Mouse (Mus musculus): ENCODE results near the gene Cep131. TPM values are rescaled to one million over a fixed set of nuclear protein-coding genes. Genes with fewer than 3 reads are reported as not detected.

The Cep131 gene
- polyA plus RNA-seq, 1 experiment = 10.8 TPM

DNA sequence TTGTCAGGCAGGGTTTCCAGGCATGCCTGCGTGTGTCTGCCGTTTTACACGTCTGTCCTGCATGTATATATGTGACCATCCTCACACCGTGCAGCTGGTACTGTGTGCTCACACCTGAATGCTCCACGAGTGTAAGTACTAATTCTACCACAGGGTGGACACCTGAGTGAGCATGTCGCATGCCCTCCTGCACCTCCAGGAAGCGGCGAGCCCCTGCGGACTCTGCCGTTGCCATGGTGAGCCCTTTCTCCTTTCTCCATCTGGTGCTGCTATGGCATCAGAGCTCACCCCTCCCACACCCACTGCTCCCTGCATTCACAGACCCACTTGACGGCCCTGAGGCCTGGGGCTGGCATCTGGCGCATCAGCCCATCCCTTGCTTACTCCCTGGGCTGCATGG, 63.8 kb downstream of the Cep131 start:
- H3K27ac ChIP-seq (ENCODE audit: control insufficient read depth, insufficient read depth, low read length) = no peak overlapping the region
- H3K27me3 ChIP-seq (ENCODE audit: control insufficient read depth, insufficient read depth, low read length) = no peaks in the 10 kb centered on the region
- H3K36me3 ChIP-seq (ENCODE audit: control insufficient read depth, insufficient read depth, low read length) = no peaks in the 10 kb centered on the region
- no peak overlapping the region for H3K4me3 ChIP-seq (ENCODE audit: control insufficient read depth, insufficient read depth, low read length)
- DNase-seq = no peak
- TF ChIP-seq CTCF (IDR thresholded peaks at IDR 0.05; ENCODE audit: borderline replicate concordance, control insufficient read depth, extremely low read depth, insufficient read depth, low read length, poor library complexity) = no peak
- no peak for TF ChIP-seq POLR2A (IDR thresholded peaks at IDR 0.05; ENCODE audit: control insufficient read depth, extremely low read depth, insufficient read depth, low read length, poor library complexity)
- H3K4me1 ChIP-seq (replicated peaks; ENCODE audit: control insufficient read depth, insufficient read depth, low read length) = peaks cover 14% of the 10 kb centered on the region
- WGBS = 80% methylated on average over 12 of the region's 12 CpGs

DNA sequence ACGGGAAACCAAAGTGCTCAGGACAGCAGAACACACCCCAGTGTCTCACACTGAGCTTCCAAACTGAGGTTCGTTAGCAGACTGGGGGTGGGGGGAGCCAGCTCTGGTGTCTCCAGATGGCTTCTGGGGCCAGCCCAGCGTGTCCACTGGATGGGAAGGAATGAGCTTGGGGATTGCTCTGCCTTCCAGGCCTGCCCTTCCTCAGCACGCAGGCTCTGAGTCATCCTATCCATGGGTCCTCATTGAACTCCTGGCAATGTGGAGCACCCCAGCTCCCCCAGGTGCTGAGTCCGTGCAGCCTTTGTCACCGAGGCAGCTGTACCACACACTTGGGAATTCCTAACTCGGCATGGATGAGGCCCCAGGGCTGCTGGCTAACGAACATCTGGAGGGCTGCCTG, 64.4 kb downstream of the Cep131 start:
- H3K27me3 ChIP-seq (ENCODE audit: control insufficient read depth, insufficient read depth, low read length) = no peaks in the 10 kb centered on the region

DNA sequence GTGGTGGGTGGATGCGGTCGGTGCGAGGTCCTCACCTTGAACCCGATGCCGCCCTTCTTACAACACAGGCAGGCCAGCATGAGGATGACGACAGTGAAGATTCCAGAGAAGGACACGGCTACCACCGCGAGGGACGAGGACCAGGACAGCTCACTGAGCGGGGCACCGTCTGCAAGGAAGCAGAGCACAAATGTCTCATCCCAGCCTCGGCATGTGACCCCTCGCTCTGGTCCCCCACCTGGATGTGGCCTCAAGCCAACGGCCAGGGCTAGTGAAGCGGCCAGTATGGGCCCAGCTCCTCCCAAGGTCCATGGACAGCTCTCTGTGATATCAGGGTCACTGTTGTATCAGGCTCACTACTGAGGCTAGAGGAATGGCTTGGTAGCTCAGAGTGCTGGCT, 65.3 kb downstream of the Cep131 start:
- H3K4me1 ChIP-seq (replicated peaks; ENCODE audit: control insufficient read depth, insufficient read depth, low read length) = peaks cover 14% of the 10 kb centered on the region
- WGBS = 97% methylated on average over 16 of the region's 16 CpGs
- TF ChIP-seq CTCF (IDR thresholded peaks at IDR 0.05; ENCODE audit: borderline replicate concordance, control insufficient read depth, extremely low read depth, insufficient read depth, low read length, poor library complexity) (no peak), POLR2A (IDR thresholded peaks at IDR 0.05; ENCODE audit: control insufficient read depth, extremely low read depth, insufficient read depth, low read length, poor library complexity) (no peak)
- no peak overlapping the region for H3K27ac ChIP-seq (ENCODE audit: control insufficient read depth, insufficient read depth, low read length)
- H3K27me3 ChIP-seq (ENCODE audit: control insufficient read depth, insufficient read depth, low read length) = no peaks in the 10 kb centered on the region
- no peaks in the 10 kb centered on the region for H3K36me3 ChIP-seq (ENCODE audit: control insufficient read depth, insufficient read depth, low read length)
- DNase-seq = no peak
- no peak overlapping the region for H3K4me3 ChIP-seq (ENCODE audit: control insufficient read depth, insufficient read depth, low read length)

More for the DNA sequence above, 64.4 kb downstream of the Cep131 start:
- H3K27ac ChIP-seq (ENCODE audit: control insufficient read depth, insufficient read depth, low read length) = no peak overlapping the region
- no peak for TF ChIP-seq CTCF (IDR thresholded peaks at IDR 0.05; ENCODE audit: borderline replicate concordance, control insufficient read depth, extremely low read depth, insufficient read depth, low read length, poor library complexity)
- no peak for TF ChIP-seq POLR2A (IDR thresholded peaks at IDR 0.05; ENCODE audit: control insufficient read depth, extremely low read depth, insufficient read depth, low read length, poor library complexity)
- no peak for DNase-seq
- 95% methylated on average over 8 of the region's 8 CpGs for WGBS
- H3K4me3 ChIP-seq (ENCODE audit: control insufficient read depth, insufficient read depth, low read length) = no peak overlapping the region
- H3K36me3 ChIP-seq (ENCODE audit: control insufficient read depth, insufficient read depth, low read length) = no peaks in the 10 kb centered on the region
- H3K4me1 ChIP-seq (replicated peaks; ENCODE audit: control insufficient read depth, insufficient read depth, low read length) = peaks cover 14% of the 10 kb centered on the region

DNA sequence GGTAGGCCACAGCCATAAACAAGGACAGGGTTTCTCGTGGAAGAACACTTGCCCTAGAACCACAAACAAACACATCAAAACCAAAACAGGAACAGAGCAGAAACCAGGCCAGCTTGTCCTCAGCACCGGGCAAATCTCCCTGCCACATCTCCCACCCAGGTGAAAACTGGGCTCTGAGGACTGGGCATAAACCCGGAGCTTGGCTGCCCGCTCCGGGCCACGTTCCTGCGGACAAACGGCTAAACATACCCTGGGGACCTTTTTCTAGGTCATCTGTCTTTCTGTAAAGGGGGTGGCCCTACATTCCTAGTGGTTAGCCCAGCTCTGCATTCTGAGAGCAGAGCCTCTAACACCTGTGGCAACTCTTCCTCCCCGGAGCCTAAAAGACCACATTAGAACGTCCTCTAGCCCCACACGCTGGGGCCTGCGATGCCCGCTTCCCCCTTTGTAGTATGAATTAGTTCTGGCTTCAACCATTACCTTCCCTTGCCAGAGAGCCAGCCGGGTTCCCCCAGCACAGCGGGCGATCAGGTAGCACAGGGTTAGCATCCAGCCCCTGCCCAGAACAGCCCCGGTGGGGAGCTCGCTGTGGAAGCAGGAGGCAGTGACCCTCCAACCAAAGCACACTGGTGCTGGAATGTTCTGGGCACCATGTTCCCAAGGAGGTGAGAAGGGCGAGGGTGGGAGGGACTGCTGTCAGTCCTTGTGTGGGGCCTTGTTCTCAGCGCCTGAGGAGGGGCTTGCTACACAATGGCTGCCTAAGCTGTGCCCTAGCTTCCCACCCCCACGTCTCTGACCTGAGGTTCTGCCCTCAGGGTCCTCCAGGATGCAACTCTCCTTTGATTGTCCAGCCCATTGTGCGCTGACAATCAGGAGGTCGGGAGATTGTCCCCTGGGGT, 66.8 kb downstream of the Cep131 start:
- no peak for DNase-seq
- Histone ChIP-seq H3K4me3 (ENCODE audit: control insufficient read depth, insufficient read depth, low read length) (no peak overlapping the region), H3K4me1 (replicated peaks; ENCODE audit: control insufficient read depth, insufficient read depth, low read length) (peaks cover 14% of the 10 kb centered on the region), H3K36me3 (ENCODE audit: control insufficient read depth, insufficient read depth, low read length) (no peaks in the 10 kb centered on the region), H3K27ac (ENCODE audit: control insufficient read depth, insufficient read depth, low read length) (no peak overlapping the region), H3K27me3 (ENCODE audit: control insufficient read depth, insufficient read depth, low read length) (no peaks in the 10 kb centered on the region)
- TF ChIP-seq POLR2A (IDR thresholded peaks at IDR 0.05; ENCODE audit: control insufficient read depth, extremely low read depth, insufficient read depth, low read length, poor library complexity) (no peak), CTCF (IDR thresholded peaks at IDR 0.05; ENCODE audit: borderline replicate concordance, control insufficient read depth, extremely low read depth, insufficient read depth, low read length, poor library complexity) (no peak)
- 20% methylated on average over 23 of the region's 23 CpGs for WGBS

DNA sequence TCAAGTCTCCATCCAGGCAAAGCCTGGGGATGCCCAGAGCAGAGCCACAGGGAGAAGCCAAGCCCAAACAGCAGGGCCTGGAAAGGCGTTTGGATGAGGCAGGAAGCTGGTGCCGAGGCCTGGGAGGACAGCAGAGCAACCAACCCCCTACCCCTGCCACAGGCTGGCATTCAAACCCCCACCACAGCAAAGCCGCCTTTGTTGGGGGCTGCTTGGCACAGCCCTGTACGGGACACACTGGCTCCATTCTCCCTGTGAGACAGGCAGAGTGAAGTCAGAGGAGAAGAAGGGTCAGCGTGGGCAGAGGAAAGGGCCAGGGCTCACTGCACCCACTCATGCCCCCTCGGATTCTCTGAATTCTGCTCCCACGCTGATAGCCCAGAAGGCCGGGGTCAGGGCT, 69.6 kb downstream of the Cep131 start:
- 87% methylated on average over 8 of the region's 8 CpGs for WGBS
- TF ChIP-seq POLR2A (IDR thresholded peaks at IDR 0.05; ENCODE audit: control insufficient read depth, extremely low read depth, insufficient read depth, low read length, poor library complexity) (no peak), CTCF (IDR thresholded peaks at IDR 0.05; ENCODE audit: borderline replicate concordance, control insufficient read depth, extremely low read depth, insufficient read depth, low read length, poor library complexity) (no peak)
- H3K27me3 ChIP-seq (ENCODE audit: control insufficient read depth, insufficient read depth, low read length) = no peaks in the 10 kb centered on the region

DNA sequence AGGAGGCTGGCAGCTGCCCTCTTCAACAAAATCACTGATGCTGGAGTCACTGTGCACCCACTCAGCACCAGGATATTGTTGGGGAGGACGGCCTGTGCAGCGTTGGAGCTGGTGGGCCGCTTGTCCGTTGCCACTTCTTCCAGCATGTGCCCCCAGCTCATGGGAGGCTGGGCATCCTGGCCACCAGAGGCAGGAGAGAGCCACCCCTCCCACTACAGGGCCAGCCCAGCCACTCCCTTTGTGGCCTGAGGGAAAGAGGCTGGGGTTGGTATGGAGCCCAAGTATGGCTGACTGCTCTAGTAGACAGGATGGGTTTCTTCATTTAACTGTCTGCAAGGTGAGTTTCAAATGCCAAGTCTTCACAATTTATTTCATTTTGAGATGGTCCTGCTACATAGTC, 71.9 kb downstream of the Cep131 start:
- Histone ChIP-seq H3K27ac (ENCODE audit: control insufficient read depth, insufficient read depth, low read length) (no peak overlapping the region), H3K4me3 (ENCODE audit: control insufficient read depth, insufficient read depth, low read length) (no peak overlapping the region), H3K4me1 (replicated peaks; ENCODE audit: control insufficient read depth, insufficient read depth, low read length) (peaks cover 14% of the 10 kb centered on the region), H3K27me3 (ENCODE audit: control insufficient read depth, insufficient read depth, low read length) (no peaks in the 10 kb centered on the region), H3K36me3 (ENCODE audit: control insufficient read depth, insufficient read depth, low read length) (no peaks in the 10 kb centered on the region)
- DNase-seq = no peak
- WGBS = 100% methylated on average over 4 of the region's 4 CpGs
- TF ChIP-seq CTCF (IDR thresholded peaks at IDR 0.05; ENCODE audit: borderline replicate concordance, control insufficient read depth, extremely low read depth, insufficient read depth, low read length, poor library complexity) (no peak), POLR2A (IDR thresholded peaks at IDR 0.05; ENCODE audit: control insufficient read depth, extremely low read depth, insufficient read depth, low read length, poor library complexity) (no peak)

More for the DNA sequence above, 69.6 kb downstream of the Cep131 start:
- Histone ChIP-seq H3K27ac (ENCODE audit: control insufficient read depth, insufficient read depth, low read length) (no peak overlapping the region), H3K4me1 (replicated peaks; ENCODE audit: control insufficient read depth, insufficient read depth, low read length) (peaks cover 18% of the 10 kb centered on the region), H3K4me3 (ENCODE audit: control insufficient read depth, insufficient read depth, low read length) (no peak overlapping the region), H3K36me3 (ENCODE audit: control insufficient read depth, insufficient read depth, low read length) (no peaks in the 10 kb centered on the region)
- no peak for DNase-seq

Other genes with a start within 250 kb of the Cep131 start
- 59.2 and 59.7 TPM in 2 replicates for gene Chmp6, start 173.4 kb downstream of the Cep131 start, polyA plus RNA-seq (2012; rRNA removed)
- gene Baiap2, start 144.1 kb downstream of the Cep131 start, polyA plus RNA-seq (2012; rRNA removed) = 53.7 and 59.8 TPM in 2 replicates
- gene Aatk, start 39.7 kb downstream of the Cep131 start, polyA plus RNA-seq (2012; rRNA removed) = 4.4 and 4.7 TPM in 2 replicates
- gene Tepsin, start 11.9 kb upstream of the Cep131 start, polyA plus RNA-seq (2012; rRNA removed) = 95.3 and 103 TPM in 2 replicates
- 33.0 and 47.7 TPM in 2 replicates for gene Ndufaf8, start 12.1 kb upstream of the Cep131 start, polyA plus RNA-seq (2012; rRNA removed)
- gene Slc38a10, start 64.5 kb upstream of the Cep131 start, polyA plus RNA-seq (2012; rRNA removed) = 165 and 167 TPM in 2 replicates
- gene Bahcc1, start 146.1 kb upstream of the Cep131 start, polyA plus RNA-seq (2012; rRNA removed) = 11.0 and 15.1 TPM in 2 replicates